22 mouse cellular contexts compared by ENCODE assay signal in the genomic region with DNA sequence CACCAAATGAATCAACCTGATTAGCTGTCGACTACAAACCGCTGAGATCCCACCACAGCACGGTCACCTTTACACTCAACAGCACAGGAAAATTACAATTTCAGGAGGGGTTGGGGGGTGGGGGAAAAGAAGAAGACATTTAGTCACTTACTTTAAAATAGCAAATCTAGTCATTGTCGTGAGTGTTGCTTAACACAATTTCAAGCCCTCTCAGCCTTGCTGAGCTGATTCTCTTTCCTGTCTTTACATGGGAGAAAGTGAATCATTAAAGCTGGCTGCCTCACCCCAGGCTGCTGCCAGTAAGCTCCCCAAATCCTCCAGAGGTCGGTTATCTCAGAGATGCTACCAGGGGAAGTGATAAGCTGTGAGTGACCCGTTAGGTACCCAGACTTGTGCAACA.
"Had no signal": no experiment of that assay in that cellular context is flagged by ENCODE, and none has a peak within 500 bp of the region (broad histone marks: within the 10 kb centered on the region; RNA-seq: fewer than 3 reads in every experiment).

No protein-coding gene starts in this region.

- H3K27me3 ChIP-seq: heart, embryonic 12.5 days; intestine, embryonic 15.5 days; limb, embryonic 12.5 days had no signal

- H3K4me3 ChIP-seq: gastrocnemius, adult 2 months; heart, embryonic 10.5 days; heart, embryonic 12.5 days; intestine, embryonic 15.5 days; layer of hippocampus, adult 2 months; left cerebral cortex, adult 2 months; limb, embryonic 10.5 days; limb, embryonic 12.5 days had no signal

- H3K4me1 ChIP-seq: heart, embryonic 10.5 days; heart, embryonic 12.5 days; intestine, embryonic 15.5 days; limb, embryonic 10.5 days; limb, embryonic 12.5 days had no signal

- H3K4me2 ChIP-seq: heart, embryonic 12.5 days; intestine, embryonic 15.5 days; limb, embryonic 12.5 days; liver, embryonic 11.5 days had no signal

- ATAC-seq: inflammation-experienced regulatory T-cells, adult 6 months; intestine, embryonic 15.5 days; intestine, postnatal 0 days had no signal

- H3K27ac ChIP-seq: gastrocnemius, adult 2 months; heart, embryonic 10.5 days; intestine, embryonic 15.5 days; left cerebral cortex, adult 2 months; limb, embryonic 10.5 days; limb, embryonic 12.5 days had no signal

- H3K9me3 ChIP-seq: heart, embryonic 10.5 days; heart, embryonic 12.5 days; intestine, embryonic 15.5 days; limb, embryonic 10.5 days; limb, embryonic 12.5 days had no signal

- DNase-seq: gastrocnemius, adult 2 months; gastrocnemius, postnatal 10 days; gastrocnemius, postnatal 25 days; heart, adult 18-20 months; heart, postnatal 10 days; heart, postnatal 4 days; kidney, adult 18-20 months; kidney, adult 8-10 months; kidney, postnatal 10 days; kidney, postnatal 25 days; kidney, postnatal 4 days; liver had no signal

- H3K36me3 ChIP-seq: heart, embryonic 10.5 days; heart, embryonic 12.5 days; intestine, embryonic 15.5 days; limb, embryonic 10.5 days; limb, embryonic 12.5 days had no signal

- H3K9ac ChIP-seq: heart, embryonic 12.5 days; intestine, embryonic 15.5 days; limb, embryonic 12.5 days had no signal
